ENCODE assay signal across 13 mouse cellular contexts in genomic region chr2:19148812-19149211, GRCm38 (mm10). TPM values are rescaled to one million over a fixed set of nuclear protein-coding genes. Genes with fewer than 3 reads are reported as not detected.
A peak's percentile ranks its signal among the peaks of the same experiment; 100 is the strongest.
DNase-seq lines count a peak whose midpoint lies in the region; ATAC-seq and TF ChIP-seq lines count a peak whose summit lies in the region.
"Had no signal": no experiment of that assay in that cellular context is flagged by ENCODE, and none has a peak within 500 bp of the region (broad histone marks: within the 10 kb centered on the region; RNA-seq: fewer than 3 reads in every experiment).

No protein-coding gene starts in this region.

- H3K36me3 ChIP-seq in forebrain, embryonic 14.5 days (ENCODE audit: control insufficient read depth, insufficient read depth, low read length): no peaks in the 10 kb centered on the region
- no peaks in the 10 kb centered on the region for H3K36me3 ChIP-seq in forebrain, postnatal 0 days (ENCODE audit: insufficient read depth)
- H3K36me3 ChIP-seq in lung, embryonic 16.5 days (ENCODE audit: control insufficient read depth, insufficient read depth, low read length): no peaks in the 10 kb centered on the region
- H3K36me3 ChIP-seq: embryonic facial prominence, embryonic 13.5 days; heart, embryonic 10.5 days had no signal

- H3K9ac ChIP-seq in forebrain, embryonic 14.5 days (ENCODE audit: low read length): no peak overlapping the region
- H3K9ac ChIP-seq in forebrain, postnatal 0 days: no peak overlapping the region
- H3K9ac ChIP-seq in lung, embryonic 16.5 days (ENCODE audit: low read length): no peak overlapping the region
- H3K9ac ChIP-seq: embryonic facial prominence, embryonic 13.5 days had no signal

- no peaks in the 10 kb centered on the region; the same call in 1 of the 2 replicates for H3K4me1 ChIP-seq in forebrain, embryonic 14.5 days (ENCODE audit: control insufficient read depth, insufficient read depth, low read length)
- H3K4me1 ChIP-seq in forebrain, postnatal 0 days (ENCODE audit: insufficient read depth): no peaks in the 10 kb centered on the region
- H3K4me1 ChIP-seq in lung, embryonic 16.5 days (replicated peaks; ENCODE audit: control insufficient read depth, insufficient read depth, low read length): peaks cover 11% of the 10 kb centered on the region

- ATAC-seq in forebrain, embryonic 14.5 days: peak; percentile 68
- no peak for ATAC-seq in forebrain, postnatal 0 days
- ATAC-seq in lung, embryonic 16.5 days (ENCODE audit: low read depth): 0 out of 2 replicates have a peak, but pooled peaks have one; percentile 56

- 39% methylated on average over 5 of the region's 5 CpGs for WGBS in forebrain, embryonic 14.5 days
- 46% methylated on average over 5 of the region's 5 CpGs for WGBS in forebrain, postnatal 0 days
- WGBS in lung, embryonic 16.5 days: 47% methylated on average over 5 of the region's 5 CpGs

- no peaks in the 10 kb centered on the region for H3K27me3 ChIP-seq in forebrain, embryonic 14.5 days (replicated peaks; ENCODE audit: control insufficient read depth, insufficient read depth, low read length)
- H3K27me3 ChIP-seq in forebrain, postnatal 0 days (ENCODE audit: insufficient read depth, low read length): no peaks in the 10 kb centered on the region
- H3K27me3 ChIP-seq in lung, embryonic 16.5 days (ENCODE audit: control insufficient read depth, insufficient read depth, low read depth, low read length): no peaks in the 10 kb centered on the region
- H3K27me3 ChIP-seq: embryonic facial prominence, embryonic 13.5 days had no signal

- no peak for TF ChIP-seq CTCF in forebrain, postnatal 0 days (IDR thresholded peaks at IDR 0.05; ENCODE audit: low read depth)

- H3K4me2 ChIP-seq in forebrain, embryonic 14.5 days (ENCODE audit: low read length): no peak overlapping the region
- no peak overlapping the region for H3K4me2 ChIP-seq in forebrain, postnatal 0 days (ENCODE audit: low read depth)
- H3K4me2 ChIP-seq in lung, embryonic 16.5 days (ENCODE audit: low read depth, low read length): no peak overlapping the region
- H3K4me2 ChIP-seq: embryonic facial prominence, embryonic 13.5 days had no signal

- peak; percentile 29 for DNase-seq in forebrain, embryonic 14.5 days (ENCODE audit: low spot score)
- DNase-seq in forebrain, postnatal 0 days: no peak
- no peak for DNase-seq in lung, postnatal 25 days (ENCODE audit: low spot score)
- peak; percentile 77 for DNase-seq in adrenal gland, postnatal 14 days
- peak; percentile 44 for DNase-seq in kidney, postnatal 14 days
- no peak for DNase-seq in gastrocnemius, adult 8-10 months (ENCODE audit: low spot score in 2 of 2)
- no peak for DNase-seq in heart, adult 18-20 months
- DNase-seq: cerebellum, adult 9-11 months; spleen, adult 18-20 months had no signal

- H3K9me3 ChIP-seq in forebrain, embryonic 14.5 days (replicated peaks; ENCODE audit: control insufficient read depth, low read length): no peaks in the 10 kb centered on the region
- no peaks in the 10 kb centered on the region for H3K9me3 ChIP-seq in forebrain, postnatal 0 days (ENCODE audit: low read length)
- H3K9me3 ChIP-seq in lung, embryonic 16.5 days (ENCODE audit: control insufficient read depth, low read length): no peaks in the 10 kb centered on the region
- H3K9me3 ChIP-seq: embryonic facial prominence, embryonic 13.5 days; heart, embryonic 10.5 days had no signal

- no peak overlapping the region for H3K27ac ChIP-seq in forebrain, embryonic 14.5 days (ENCODE audit: low read depth, low read length)
- H3K27ac ChIP-seq in forebrain, postnatal 0 days (ENCODE audit: low read depth, low read length): no peak overlapping the region
- H3K27ac ChIP-seq in lung, embryonic 16.5 days (ENCODE audit: low read length): no peak overlapping the region
- H3K27ac ChIP-seq: embryonic facial prominence, embryonic 13.5 days; heart, embryonic 10.5 days; layer of hippocampus, adult 2 months had no signal

- no peak overlapping the region for H3K4me3 ChIP-seq in forebrain, embryonic 14.5 days (ENCODE audit: low read depth, low read length)
- H3K4me3 ChIP-seq in forebrain, postnatal 0 days (ENCODE audit: low read depth, low read length): no peak overlapping the region
- H3K4me3 ChIP-seq in lung, embryonic 16.5 days (ENCODE audit: low read length): no peak overlapping the region
- H3K4me3 ChIP-seq: embryonic facial prominence, embryonic 13.5 days; heart, embryonic 10.5 days; layer of hippocampus, adult 2 months had no signal

RNA-seq across cellular contexts. Expression of gene Armc3, which starts 50.3 kb away (rescaled TPM):
- polyA plus RNA-seq in forebrain, embryonic 14.5 days (2014; fragmentation: Nextera tagmentation; extraction: Ambion mirVana): 1.4 and 1.5 TPM in 2 replicates
- 2.1 and 2.4 TPM in 2 replicates for total RNA-seq in forebrain, postnatal 0 days (2014; rRNA removed)
- 1.4 and 1.5 TPM in 2 replicates for polyA plus RNA-seq in forebrain, postnatal 0 days (2015; fragmentation: Nextera tagmentation; extraction: Ambion mirVana)
- polyA plus RNA-seq in lung, embryonic 16.5 days (2015; fragmentation: Nextera tagmentation; extraction: Ambion mirVana): 2.0 and 2.2 TPM in 2 replicates
- not detected in 2 replicates for total RNA-seq in adrenal gland, postnatal 14 days (2021)
- not detected for total RNA-seq in gastrocnemius, adult 8-10 months (2022)
- total RNA-seq in heart, adult 18-20 months (2021): under 1 TPM in 1 of 2 experiments, not detected in 1; 0.18 TPM

Comparison
In these comparisons a context has a peak if more than half of its experiments do, and no peak if none do; other contexts are left out.
1. DNase-seq: peak in forebrain, embryonic 14.5 days (single experiment), adrenal gland, postnatal 14 days (single experiment) and kidney, postnatal 14 days (single experiment); none in forebrain, postnatal 0 days (single experiment), lung, postnatal 25 days (single experiment), gastrocnemius, adult 8-10 months (0 of 2) and heart, adult 18-20 months (0 of 2).